Mouse (Mus musculus) hematopoietic stem cell, adult 5-6 weeks (primary cell): ENCODE measurements around the gene Ier3. TPM values are rescaled to one million over a fixed set of nuclear protein-coding genes. Genes with fewer than 3 reads are reported as not detected.
A peak's percentile ranks its signal among the peaks of the same experiment; 100 is the strongest.

Source experiments
- ATAC-seq, 2 experiments: fragments of 125-278 bp in 1 of 2; replicated peaks in 1 of 2; 2 replicates each; pipeline ENCODE4 v1.8.0; 2016 to 2017; ENCODE audit warnings: inconsistent platforms in 2 of 2, mild to moderate bottlenecking in 2 of 2, moderate number of reproducible peaks in 2 of 2, low read depth in 1 of 2, moderate TSS enrichment in 1 of 2; ENCODE audit not compliant: low FRiP score in 2 of 2, poor library complexity in 2 of 2, severe bottlenecking in 2 of 2, insufficient read depth in 1 of 2, low TSS enrichment in 1 of 2
- total RNA-seq: library from RNA; stranded (forward); fragments of 172-1452, 232-1000 nt; gene quantifications from 2 replicates; pipeline ENCODE4 v1.2.3, GENCODE M21; 2017

Ier3 gene
- total RNA-seq, 1 experiment from 2014 or later, result 182 TPM

DNA sequence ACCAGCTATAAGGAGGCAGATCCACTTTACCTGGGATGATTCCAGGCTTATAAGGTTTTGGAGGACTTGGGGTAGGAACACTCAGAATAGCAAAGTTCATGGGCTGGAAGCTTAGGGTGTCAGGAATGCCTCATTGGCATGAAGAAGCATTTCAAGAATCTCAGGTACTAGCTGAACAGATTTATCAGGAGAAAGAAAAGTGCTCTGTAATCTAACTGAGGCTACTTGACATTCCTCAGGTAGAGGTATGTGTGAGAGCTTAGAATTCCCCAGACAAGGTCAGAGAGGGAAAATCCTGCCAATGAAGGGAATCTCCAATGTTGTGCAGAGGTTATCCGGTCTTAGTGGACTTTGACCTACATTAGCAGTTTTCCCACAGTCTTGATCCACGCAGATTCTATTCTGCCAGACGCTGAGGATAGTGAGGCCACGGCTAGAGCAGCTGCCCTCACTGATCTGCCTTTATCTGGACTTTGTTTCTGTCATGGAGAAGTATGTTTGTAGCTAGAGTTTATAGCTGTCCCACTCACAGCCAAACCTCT, 17.6 kb upstream of the Ier3 start:
- ATAC-seq, result no peak

DNA sequence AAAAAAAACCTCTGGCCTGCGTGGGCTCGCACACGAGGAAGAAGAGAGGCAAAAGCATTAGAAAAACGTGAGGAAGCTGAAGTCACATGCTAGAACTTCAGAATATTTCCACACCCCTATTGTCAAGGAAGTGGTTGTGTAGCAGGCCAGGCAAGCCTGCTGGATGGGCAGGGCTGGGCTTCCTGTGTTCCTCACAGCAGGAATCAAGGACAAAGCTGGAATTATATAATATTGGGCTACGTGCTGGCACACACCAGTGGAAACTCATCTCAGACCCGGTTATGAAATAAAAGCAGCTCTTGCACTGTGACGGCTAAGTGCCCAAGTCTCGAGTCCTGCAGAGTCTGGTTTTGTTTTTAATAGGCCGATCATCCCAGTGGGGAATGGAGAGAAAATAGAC, 13.4 kb upstream of the Ier3 start:
- ATAC-seq, result peak in 1 of 2 experiments; percentile 50; a peak in 1 of 4 replicates

DNA sequence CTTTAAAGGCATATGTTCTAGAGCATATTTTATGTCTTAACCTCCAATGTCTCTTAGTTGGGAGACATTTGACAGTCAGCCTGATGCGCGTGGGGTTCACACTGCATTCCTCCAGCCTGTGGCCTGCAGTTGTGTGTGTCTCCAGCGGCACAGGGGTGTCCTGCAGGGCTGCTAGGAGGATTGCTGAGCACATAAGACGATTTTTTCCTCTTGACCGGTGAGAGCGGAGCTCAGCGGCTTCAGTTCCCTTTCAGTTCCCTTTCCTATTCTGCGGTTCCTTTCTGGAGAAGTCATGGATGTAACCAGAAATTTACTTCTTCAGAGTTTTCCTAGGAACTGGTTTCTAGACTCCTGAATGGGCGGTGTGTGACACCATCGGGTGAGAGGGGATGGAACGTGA, 12.1 kb upstream of the Ier3 start:
- ATAC-seq, result no peak

DNA sequence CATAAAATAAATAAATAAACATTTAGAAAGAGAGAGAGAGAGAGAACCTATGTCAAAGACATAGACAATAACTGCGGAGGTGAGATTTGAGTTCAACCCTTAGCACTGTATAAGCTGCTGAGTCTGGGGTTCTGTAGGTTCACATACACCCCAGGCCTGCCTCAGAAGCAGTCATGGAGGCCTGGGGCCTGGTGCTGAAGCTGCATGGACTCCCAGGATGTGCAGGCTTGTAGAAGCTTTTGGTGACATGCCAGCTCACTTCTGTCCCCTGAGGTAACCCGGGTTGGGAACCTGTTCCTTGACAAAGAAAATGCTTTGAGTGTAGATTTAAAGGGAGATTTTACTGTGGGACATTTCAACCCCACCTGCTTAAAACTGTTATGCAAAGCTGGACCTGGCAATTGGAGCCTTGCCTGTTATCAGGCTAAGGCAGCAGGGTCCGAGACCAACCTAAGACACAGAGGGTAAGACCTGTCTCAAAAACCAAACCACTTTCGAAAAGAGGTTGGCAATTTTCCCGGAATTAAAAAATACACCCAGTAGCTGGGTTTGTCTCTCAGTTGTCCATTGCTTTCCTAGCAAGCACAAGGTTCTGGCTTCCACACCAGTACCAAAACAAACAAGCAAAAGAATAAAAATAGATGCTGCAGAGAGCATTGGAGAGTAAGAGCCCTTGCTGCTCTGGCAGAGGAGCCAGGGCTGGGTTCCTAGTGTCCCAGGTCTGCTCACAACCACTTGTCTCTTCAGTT, 10.4 kb upstream of the Ier3 start:
- no peak; a peak in 1 of 4 replicates for ATAC-seq

DNA sequence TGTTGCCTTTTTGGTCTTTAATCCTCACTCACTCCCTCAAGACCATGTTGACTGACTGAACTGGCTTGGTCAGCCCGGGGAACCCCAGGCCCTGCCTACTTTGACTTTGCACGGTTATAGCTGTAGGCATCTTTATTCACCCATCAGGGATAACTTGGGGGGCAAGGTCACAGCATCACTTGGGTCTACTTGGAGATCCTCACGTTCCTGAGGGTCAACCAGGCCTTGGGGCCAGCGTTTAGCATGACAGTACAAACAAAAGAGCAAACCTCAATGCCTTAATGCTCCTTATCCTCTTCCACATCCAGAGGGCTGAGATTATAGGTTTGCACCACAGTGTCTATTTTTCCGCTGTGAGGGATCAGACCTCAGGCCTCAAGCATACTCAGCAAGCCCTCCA, 9.2 kb upstream of the Ier3 start:
- no peak for ATAC-seq

DNA sequence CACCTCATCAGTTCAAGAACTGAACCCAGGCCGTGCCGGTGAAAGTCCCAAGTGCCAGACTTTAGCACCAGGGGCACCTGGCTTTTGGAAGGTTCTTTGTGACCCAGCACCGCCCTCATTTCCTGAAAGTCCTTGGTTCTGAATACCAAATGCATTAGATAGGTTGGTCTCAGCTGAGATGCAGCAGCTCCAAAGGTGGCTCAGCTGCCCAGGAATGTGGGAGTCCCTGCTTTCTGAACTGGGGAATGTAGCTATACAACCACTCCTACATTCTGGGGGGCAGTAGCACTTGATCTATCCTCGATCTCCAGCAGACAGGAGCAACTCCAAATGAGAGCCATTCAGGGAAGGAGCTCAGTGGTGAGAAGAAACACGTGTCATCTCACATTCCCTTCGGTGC, 8.7 kb upstream of the Ier3 start:
- ATAC-seq, result no peak

DNA sequence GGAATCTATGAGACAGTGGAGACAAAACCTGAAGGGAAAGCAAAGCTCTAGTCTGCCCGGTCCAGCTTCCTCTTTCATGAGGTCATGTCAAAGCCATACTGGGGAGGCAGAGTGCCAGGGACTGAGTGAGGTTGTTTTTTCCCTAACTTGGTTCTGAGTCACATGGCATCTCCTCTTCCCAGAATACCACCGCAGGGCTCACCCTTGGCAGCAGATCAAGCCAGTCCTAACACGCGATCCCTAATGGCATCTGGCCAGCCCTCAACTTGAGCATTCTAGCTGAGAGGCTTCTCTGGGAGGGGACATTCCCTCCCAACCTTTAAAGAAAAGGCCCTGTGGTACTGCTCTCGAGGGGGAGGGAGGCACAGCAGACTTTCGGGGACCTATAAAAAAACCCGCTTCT, 8.2 kb upstream of the Ier3 start:
- ATAC-seq, result peak; percentile 80 to 84

DNA sequence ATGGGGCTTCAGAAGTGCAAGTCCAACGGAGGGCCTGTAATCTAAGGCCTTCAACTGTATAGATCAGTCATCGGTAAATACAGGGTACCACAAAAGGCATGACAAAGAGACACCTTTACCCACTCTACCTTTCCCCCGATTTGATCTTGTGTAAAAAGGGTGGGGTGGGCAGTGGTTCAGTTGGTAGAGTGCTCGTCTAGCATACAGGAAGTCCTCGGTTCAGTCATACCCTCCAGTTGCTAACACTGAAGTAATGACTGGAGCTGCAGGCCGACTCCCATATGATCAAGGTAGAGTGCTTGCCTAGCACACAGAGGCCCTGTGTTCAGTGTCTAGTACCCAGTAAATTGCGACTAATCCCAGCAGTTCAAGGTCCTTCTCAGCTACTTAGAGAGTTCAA, 7.8 kb upstream of the Ier3 start:
- peak; percentile 19 to 34; a peak in 2 of 4 replicates for ATAC-seq

DNA sequence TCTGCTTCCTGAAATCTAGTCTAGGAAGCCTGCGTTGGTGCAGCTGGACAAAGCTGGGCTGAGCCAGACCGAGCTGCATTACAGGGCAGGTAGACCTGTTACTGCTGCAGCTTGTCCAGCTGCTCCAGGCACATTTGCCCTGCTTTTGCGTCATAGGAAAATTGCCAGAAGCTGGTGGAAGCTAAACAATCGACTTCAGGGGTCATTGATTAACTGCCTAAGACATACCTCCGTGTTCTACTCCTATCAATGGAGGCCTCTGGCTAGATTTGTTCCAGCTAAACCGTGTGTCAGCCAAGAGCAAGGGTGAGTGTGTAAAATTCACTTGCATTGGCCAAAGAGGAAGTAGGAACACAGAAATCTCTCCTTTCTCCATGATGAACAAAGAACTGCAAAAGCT, 6.8 kb upstream of the Ier3 start:
- no peak for ATAC-seq

DNA sequence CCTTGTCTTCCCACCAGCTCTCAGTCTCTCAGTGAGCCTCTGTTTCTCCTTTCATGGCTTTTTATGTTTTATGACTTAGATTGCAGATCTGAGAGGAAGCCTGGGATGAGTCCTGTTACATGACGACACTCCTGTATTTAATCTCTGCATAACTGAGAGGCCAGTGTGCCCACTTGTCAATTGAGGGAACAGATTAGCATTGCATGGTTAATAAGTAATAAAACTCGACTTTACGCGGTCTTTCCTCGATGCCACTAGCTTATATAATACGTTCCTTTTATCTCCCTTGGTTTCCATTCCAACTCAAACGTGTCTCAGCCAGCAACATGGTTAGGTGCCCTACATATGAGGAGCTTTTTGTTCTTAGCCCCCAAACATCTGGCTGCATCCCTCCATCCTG, 5.6 kb upstream of the Ier3 start:
- no peak for ATAC-seq

DNA sequence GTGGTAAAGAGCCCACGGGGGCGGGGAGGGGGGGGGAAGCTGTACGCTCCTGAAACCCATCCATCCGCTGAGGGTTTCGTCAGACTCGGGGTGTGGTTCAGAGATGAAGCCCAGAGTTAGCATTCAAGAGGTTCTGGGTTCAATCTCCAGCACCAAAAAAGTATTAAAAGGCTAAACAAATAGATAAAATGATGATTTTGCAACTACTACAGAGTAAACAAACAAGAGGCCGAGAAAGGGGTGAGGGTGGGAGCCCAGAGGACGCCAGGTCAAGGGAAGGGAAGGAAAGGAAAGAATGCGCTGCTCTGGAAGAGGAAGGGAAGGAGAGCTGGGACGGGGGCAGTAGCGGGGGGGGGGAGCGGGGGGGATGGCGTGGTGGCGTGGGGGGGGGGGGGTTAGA, 4.8 kb upstream of the Ier3 start:
- no peak for ATAC-seq

DNA sequence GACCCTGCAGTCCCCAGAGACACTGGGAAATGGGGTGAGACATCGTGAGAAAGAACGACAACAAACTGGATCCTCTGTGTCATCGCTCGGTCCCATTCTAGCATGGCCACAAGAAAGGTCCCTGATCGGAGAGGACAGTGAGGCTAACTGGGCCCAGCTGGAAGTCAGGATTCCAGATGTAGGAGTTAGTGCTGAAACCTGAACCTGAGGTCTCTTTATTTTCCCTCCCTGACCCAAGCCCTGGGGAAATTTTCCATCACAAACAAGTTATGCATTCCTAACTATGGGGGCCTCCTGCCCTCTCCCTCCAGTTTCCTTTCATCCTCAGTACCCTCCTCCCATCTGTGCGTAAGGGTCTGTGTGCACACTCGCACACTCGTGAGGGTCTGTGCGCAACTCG, 4.3 kb upstream of the Ier3 start:
- ATAC-seq, result no peak

DNA sequence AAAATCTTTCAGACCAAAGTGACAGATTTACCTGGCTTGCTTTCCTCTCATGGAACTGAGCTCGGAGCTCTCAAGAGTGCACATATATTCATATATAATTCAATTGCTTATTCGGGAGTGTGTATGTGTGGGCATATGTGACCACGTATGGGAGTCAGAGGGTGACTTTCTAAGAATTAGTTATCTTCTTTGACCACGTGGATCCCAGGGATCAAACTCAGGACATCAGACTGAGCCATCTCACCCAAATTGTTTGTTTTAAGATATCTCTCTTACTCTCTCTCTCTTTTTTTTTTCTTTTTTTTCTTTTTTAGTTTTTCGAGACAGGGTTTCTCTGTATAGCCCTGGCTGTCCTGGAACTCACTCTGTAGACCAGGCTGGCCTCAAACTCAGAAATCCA, 1.4 kb upstream of the Ier3 start:
- no peak for ATAC-seq

DNA sequence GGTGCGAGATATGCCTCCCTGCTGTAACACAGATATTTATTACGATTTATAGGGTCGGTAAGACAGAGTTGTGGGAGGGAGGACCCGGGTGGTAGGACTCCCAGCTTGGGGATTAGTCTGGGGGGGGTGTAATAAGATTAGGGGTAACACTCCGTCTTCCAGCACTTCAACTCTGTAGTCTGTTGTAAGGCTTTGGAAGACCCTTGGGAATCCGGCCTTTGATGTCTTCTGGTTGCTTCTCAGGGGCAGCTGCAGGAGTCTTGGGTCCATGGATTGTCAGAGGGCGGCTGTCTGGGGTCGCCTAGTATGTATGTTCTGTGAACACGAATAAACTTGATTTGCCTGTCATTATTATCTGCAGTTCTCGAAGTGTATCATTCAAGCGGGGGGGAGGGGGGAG, 1.1 kb downstream of the Ier3 start:
- no peak for ATAC-seq

DNA sequence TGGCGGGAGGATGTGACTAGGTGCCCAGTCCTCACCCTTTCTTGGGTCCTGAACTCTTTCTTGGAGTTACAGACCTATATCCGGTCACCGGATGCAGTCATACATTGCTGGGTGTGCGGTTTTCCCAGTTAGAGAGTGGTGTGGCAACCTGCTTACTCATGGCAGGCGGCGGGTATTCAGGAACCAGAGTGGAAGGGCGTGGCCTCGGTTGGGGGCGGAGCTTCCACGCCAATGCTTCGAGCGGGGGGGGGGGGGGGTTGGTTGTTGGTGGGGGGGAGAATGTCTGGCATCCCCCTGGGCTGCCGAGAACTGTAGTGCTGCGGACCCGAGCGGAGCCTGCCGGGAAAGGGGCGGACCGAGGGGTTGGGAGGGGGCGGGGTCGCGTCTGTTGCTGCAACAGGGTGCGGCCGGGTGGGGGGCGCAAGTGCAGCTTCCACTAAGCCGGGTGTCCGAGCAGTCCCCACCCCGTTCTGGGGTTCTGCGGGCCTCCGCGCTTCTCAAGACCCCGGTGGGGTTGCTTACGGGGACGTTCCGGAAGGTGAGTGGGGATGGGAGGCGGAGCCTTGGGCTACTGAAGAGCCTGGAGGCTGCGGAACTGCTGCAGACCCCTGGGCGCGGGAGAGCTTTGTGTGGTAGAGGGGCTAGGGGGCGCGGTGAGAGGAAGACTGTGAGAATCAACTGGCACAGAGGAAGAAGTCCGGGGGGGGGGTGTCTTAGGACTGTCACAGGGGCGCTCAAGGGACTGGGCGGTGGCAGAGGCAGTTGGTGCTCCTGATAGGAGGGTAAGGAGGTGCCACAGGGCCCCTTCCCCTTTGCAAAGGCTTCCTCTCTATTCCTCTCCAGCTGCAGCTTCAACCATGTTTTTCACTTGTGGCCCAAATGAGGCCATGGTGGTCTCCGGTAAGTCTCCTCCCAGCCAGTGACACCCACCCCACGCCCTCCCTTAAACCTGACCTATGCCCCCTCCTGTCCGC, 1.8 kb downstream of the Ier3 start, which contains the start of gene Flot1:
Gene Flot1, plus strand, starts transcription at position 267 of the 974 bp plus-strand sequence.
- ATAC-seq, result peak; percentile 56 to 66

DNA sequence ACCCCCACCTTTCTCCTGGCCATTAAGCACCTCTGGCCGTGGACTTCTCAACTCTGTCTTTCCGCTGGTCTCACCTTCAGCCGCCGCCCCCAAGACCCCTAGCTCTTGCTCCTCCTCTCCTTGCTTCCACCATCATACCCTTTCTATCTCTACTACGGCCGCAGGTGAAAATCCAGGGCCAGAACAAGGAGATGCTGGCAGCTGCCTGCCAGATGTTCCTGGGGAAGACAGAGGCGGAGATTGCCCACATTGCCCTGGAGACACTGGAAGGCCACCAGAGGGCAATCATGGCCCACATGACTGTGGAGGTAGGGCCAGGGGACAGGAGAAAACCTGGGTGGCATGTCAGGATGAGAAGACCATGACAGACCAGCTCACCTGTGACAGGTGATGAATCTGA, 2.9 kb downstream of the Ier3 start:
- no peak for ATAC-seq

DNA sequence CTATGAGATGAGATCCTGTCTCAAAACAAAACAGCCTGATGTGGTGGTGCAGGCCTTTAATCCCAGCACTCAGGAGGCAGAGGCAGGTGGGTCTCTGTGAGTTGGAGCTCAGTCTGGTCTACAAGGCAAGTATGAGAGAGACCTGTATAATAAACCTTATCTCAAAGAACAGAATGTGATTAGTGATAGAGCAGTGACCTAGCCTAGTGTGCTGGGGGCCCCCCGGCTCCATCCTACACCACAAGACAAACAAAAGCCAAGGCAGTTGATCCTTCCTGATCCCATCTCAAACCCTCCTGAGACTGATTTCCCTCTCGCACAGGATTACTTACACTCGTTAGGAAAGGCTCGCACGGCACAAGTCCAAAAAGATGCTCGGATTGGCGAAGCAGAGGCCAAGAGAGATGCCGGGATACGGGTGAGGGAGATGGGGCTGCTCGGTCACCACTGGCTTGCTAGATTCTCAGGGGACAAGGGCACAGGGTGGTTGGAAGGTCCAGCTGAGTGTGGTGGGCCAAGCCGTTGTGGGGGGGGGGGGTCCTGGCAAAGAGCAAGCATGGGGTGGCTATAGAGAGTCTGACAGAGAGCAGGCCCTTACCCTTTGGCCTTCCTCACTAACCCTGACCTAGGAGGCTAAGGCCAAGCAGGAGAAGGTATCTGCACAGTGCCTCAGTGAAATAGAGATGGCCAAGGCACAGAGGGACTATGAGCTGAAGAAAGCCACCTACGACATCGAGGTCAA, 3.8 kb downstream of the Ier3 start:
- no peak for ATAC-seq
